Mouse (Mus musculus): ENCODE measurements around the gene Abraxas2. TPM values are rescaled to one million over a fixed set of nuclear protein-coding genes. Genes with fewer than 3 reads are reported as not detected.

The Abraxas2 gene
- polyA plus RNA-seq, 1 experiment from 2014 or later = 50.4 TPM

- H3K27ac ChIP-seq = no peak overlapping the region
- peaks cover 4% of the 10 kb centered on the region; the same call in 1 of the 2 replicates for H3K36me3 ChIP-seq
- no peak overlapping the region for H3K9ac ChIP-seq
- no peak for ATAC-seq (ENCODE audit: low FRiP score, low read depth)
- H3K9me3 ChIP-seq = no peaks in the 10 kb centered on the region
- no peak overlapping the region for H3K4me3 ChIP-seq
- 87% methylated on average over 6 of the region's 6 CpGs for WGBS
- H3K27me3 ChIP-seq = no peaks in the 10 kb centered on the region
- H3K4me1 ChIP-seq = peaks cover 32% of the 10 kb centered on the region
- no peak overlapping the region for H3K4me2 ChIP-seq (replicated peaks)
Observed at GRCm38 (mm10) chr7:132817056-132817455, 42.0 kb upstream of the Abraxas2 start.

- Histone ChIP-seq H3K4me1 (peaks cover 9% of the 10 kb centered on the region), H3K4me3 (no peak overlapping the region), H3K27ac (no peak overlapping the region), H3K9ac (no peak overlapping the region), H3K36me3 (peaks cover 12% of the 10 kb centered on the region), H3K27me3 (no peaks in the 10 kb centered on the region), H3K4me2 (replicated peaks) (no peak overlapping the region), H3K9me3 (no peaks in the 10 kb centered on the region)
- WGBS = 85% methylated on average over 3 of the region's 3 CpGs
- ATAC-seq (ENCODE audit: low FRiP score, low read depth) = no peak
Observed at GRCm38 (mm10) chr7:132820692-132821091, 38.3 kb upstream of the Abraxas2 start.

GRCm38 (mm10) chr7:132823832-132824231 is 35.2 kb upstream of the Abraxas2 start:
- H3K9ac ChIP-seq = no peak overlapping the region
- no peaks in the 10 kb centered on the region for H3K9me3 ChIP-seq
- no peak overlapping the region for H3K4me3 ChIP-seq
- H3K4me1 ChIP-seq = no peaks in the 10 kb centered on the region
- H3K36me3 ChIP-seq = peaks cover 34% of the 10 kb centered on the region
- no peak overlapping the region for H3K4me2 ChIP-seq (replicated peaks)
- H3K27ac ChIP-seq = no peak overlapping the region
- no peak for ATAC-seq (ENCODE audit: low FRiP score, low read depth)
- H3K27me3 ChIP-seq = no peaks in the 10 kb centered on the region

GRCm38 (mm10) chr7:132824346-132825022 is 34.5 kb upstream of the Abraxas2 start:
- Histone ChIP-seq H3K4me2 (replicated peaks) (no peak overlapping the region), H3K4me3 (no peak overlapping the region), H3K36me3 (peaks cover 35% of the 10 kb centered on the region), H3K9ac (no peak overlapping the region), H3K27ac (no peak overlapping the region), H3K4me1 (no peaks in the 10 kb centered on the region), H3K27me3 (no peaks in the 10 kb centered on the region), H3K9me3 (no peaks in the 10 kb centered on the region)
- no peak for ATAC-seq (ENCODE audit: low FRiP score, low read depth)
- 9% methylated on average over 1 of the region's 1 CpGs for WGBS

DNA sequence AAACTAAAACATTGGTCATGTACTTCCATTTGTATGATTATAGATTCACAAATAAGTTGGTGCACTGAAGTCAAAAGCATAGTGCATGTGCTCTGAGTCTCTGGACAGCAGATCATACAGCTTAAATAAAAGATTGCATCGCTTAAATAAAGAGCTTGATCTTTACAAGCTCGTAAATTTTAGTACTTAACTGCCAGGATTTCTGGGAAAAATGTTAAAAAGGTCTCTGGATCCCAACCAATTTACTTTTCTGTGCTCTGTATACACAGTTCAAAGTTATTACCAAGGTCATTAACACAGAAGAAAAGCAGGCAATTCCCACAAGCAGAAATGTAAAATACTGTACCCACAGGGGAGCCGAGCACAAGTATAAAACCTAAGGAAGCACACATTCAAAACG is 28.1 kb upstream of the Abraxas2 start:
- no peak overlapping the region for H3K9ac ChIP-seq
- H3K9me3 ChIP-seq = no peaks in the 10 kb centered on the region
- H3K27ac ChIP-seq = no peak overlapping the region
- peaks cover 6% of the 10 kb centered on the region for H3K4me1 ChIP-seq
- no peaks in the 10 kb centered on the region for H3K27me3 ChIP-seq
- H3K36me3 ChIP-seq = peaks cover 55% of the 10 kb centered on the region
- H3K4me2 ChIP-seq (replicated peaks) = no peak overlapping the region; the same call in 1 of the 2 replicates
- no peak overlapping the region for H3K4me3 ChIP-seq
- no peak for ATAC-seq (ENCODE audit: low FRiP score, low read depth)
- 21% methylated on average over 4 of the region's 4 CpGs for WGBS

GRCm38 (mm10) chr7:132841287-132841686 is 17.7 kb upstream of the Abraxas2 start:
- H3K36me3 ChIP-seq = peaks cover 51% of the 10 kb centered on the region
- H3K4me1 ChIP-seq = no peaks in the 10 kb centered on the region
- 81% methylated on average over 5 of the region's 5 CpGs for WGBS
- no peak overlapping the region for H3K27ac ChIP-seq
- no peak overlapping the region for H3K9ac ChIP-seq
- no peaks in the 10 kb centered on the region for H3K9me3 ChIP-seq
- H3K4me3 ChIP-seq = no peak overlapping the region
- ATAC-seq (ENCODE audit: low FRiP score, low read depth) = no peak
- H3K4me2 ChIP-seq (replicated peaks) = no peak overlapping the region
- H3K27me3 ChIP-seq = no peaks in the 10 kb centered on the region

GRCm38 (mm10) chr7:132842455-132842854 is 16.6 kb upstream of the Abraxas2 start:
- 96% methylated on average over 1 of the region's 1 CpGs for WGBS
- no peaks in the 10 kb centered on the region for H3K9me3 ChIP-seq
- ATAC-seq (ENCODE audit: low FRiP score, low read depth) = no peak
- H3K27me3 ChIP-seq = no peaks in the 10 kb centered on the region
- no peaks in the 10 kb centered on the region for H3K4me1 ChIP-seq
- H3K9ac ChIP-seq = no peak overlapping the region
- H3K4me3 ChIP-seq = no peak overlapping the region
- H3K27ac ChIP-seq = no peak overlapping the region
- no peak overlapping the region for H3K4me2 ChIP-seq (replicated peaks)
- H3K36me3 ChIP-seq = peaks cover 56% of the 10 kb centered on the region

DNA sequence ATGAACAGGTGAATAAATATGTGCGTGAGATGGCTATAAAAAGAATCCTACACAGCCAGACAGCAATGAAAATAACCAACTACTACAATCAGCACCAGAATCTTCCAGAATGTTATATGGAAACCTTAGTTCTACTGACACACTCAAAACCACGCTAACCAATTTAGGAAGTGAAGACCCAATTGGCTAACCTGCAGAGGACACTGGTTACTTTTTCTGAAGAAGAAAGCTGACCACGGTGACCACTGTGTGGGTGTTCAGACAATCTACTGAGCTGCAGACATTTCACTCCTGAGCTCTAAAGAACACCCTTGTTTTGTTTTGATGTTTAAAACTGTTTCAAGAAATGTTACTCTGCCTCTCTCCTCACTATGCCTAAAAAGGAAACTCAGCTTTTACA is 15.9 kb upstream of the Abraxas2 start:
- ATAC-seq (ENCODE audit: low FRiP score, low read depth) = no peak
- Histone ChIP-seq H3K4me3 (no peak overlapping the region), H3K4me1 (no peaks in the 10 kb centered on the region), H3K36me3 (peaks cover 62% of the 10 kb centered on the region), H3K9ac (no peak overlapping the region), H3K27me3 (no peaks in the 10 kb centered on the region), H3K27ac (no peak overlapping the region), H3K4me2 (replicated peaks) (no peak overlapping the region), H3K9me3 (no peaks in the 10 kb centered on the region)
- 93% methylated on average over 3 of the region's 3 CpGs for WGBS

- under 1% methylated on average over 37 of the region's 37 CpGs for WGBS
- peak; percentile 96 for ATAC-seq (ENCODE audit: low FRiP score, low read depth)
Observed at GRCm38 (mm10) chr7:132852173-132852844, 6.7 kb upstream of the Abraxas2 start, which contains the start of gene Eef1akmt2. Gene Eef1akmt2 (minus strand): TSS chr7:132852673.

DNA sequence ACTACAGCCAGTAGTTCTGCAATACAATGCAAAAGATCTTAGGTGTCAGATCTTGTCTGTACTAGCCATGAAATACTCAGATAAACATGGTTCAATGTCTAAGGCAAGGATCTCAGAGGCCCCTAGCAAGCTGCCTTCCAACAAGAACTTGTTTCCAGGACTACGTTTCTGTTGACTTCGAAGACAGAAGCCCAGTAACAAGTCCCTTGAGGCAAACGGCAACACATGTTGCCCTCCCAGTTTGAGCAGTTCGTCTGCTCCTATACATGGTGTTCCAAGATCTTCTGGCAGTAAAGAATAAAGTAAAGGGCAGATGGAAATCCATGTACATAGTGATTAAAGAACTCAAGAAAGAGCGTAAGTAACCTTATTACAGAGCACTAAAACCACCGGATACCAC is 5.7 kb upstream of the Abraxas2 start:
- Histone ChIP-seq H3K27ac (no peak overlapping the region), H3K36me3 (peaks cover 23% of the 10 kb centered on the region), H3K4me3 (no peak overlapping the region), H3K4me1 (peaks cover 24% of the 10 kb centered on the region), H3K9me3 (no peaks in the 10 kb centered on the region), H3K27me3 (no peaks in the 10 kb centered on the region), H3K9ac (no peak overlapping the region), H3K4me2 (replicated peaks) (no peak overlapping the region)
- 28% methylated on average over 6 of the region's 6 CpGs for WGBS
- no peak for ATAC-seq (ENCODE audit: low FRiP score, low read depth)

More at GRCm38 (mm10) chr7:132852173-132852844, 6.7 kb upstream of the Abraxas2 start, which contains the start of gene Eef1akmt2:
- Histone ChIP-seq H3K4me1 (peaks cover 24% of the 10 kb centered on the region), H3K4me2 (replicated peaks) (peak within 1 kb of the TSS; percentile 69), H3K27ac (peak within 1 kb of the TSS; percentile 96), H3K36me3 (peaks cover 33% of the 10 kb centered on the region), H3K27me3 (no peaks in the 10 kb centered on the region), H3K4me3 (peak within 1 kb of the TSS; percentile 81), H3K9ac (peak within 1 kb of the TSS; percentile 93), H3K9me3 (no peaks in the 10 kb centered on the region)

DNA sequence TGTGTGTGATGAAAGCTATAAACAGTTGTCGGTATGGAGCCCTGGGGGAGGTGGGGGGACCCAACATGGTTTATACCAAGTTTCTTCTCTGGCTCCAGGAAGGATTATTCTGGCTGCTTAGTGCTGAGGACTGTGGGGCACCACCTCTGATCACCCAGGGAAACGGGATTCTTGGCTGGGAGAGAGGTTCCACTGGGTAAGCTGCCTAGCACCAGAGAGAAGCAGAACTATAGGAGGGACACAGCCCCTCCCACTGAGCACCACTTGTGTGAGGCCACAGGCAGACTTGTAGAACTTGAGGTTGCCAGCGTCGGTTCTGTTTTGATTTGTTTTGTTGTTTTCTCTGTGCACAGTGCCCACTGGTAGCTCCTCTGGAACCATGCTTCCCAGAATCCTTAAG is 5.1 kb upstream of the Abraxas2 start:
- Histone ChIP-seq H3K27me3 (no peaks in the 10 kb centered on the region), H3K9ac (no peak overlapping the region), H3K36me3 (peaks cover 17% of the 10 kb centered on the region), H3K4me3 (no peak overlapping the region), H3K27ac (no peak overlapping the region), H3K4me1 (peaks cover 28% of the 10 kb centered on the region), H3K4me2 (replicated peaks) (no peak overlapping the region), H3K9me3 (no peaks in the 10 kb centered on the region)
- WGBS = 34% methylated on average over 4 of the region's 4 CpGs
- ATAC-seq (ENCODE audit: low FRiP score, low read depth) = no peak

DNA sequence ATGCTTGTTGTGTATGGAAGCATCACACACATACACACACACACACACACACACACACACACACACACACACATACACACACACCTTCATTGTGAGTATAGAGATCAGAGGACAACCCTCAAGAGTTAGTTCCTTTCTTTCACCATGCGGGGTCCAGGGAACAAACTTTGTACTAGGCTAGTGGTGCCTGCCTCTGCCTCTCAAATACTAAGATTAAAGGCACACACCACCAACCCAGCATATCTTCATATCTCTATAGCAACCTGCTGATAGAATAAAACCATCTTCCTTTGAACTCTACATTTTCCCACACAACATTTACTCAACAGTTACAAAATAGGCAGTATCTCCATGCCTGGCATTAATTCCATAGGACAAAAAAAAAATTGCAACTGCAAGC is 2.9 kb upstream of the Abraxas2 start:
- WGBS = 71% methylated on average over 1 of the region's 1 CpGs
- Histone ChIP-seq H3K9ac (no peak overlapping the region), H3K4me3 (no peak overlapping the region)

More for the DNA sequence above, 2.9 kb upstream of the Abraxas2 start:
- Histone ChIP-seq H3K4me1 (peaks cover 35% of the 10 kb centered on the region), H3K27ac (no peak overlapping the region), H3K27me3 (no peaks in the 10 kb centered on the region), H3K4me2 (replicated peaks) (no peak overlapping the region), H3K36me3 (no peaks in the 10 kb centered on the region), H3K9me3 (no peaks in the 10 kb centered on the region)
- ATAC-seq (ENCODE audit: low FRiP score, low read depth) = no peak
